Mouse (Mus musculus) liver, embryonic 14.5 days (tissue): ENCODE results near the gene Rora.

Source experiments
- CTCF ChIP-seq: IDR thresholded peaks from 2 replicates; pipeline ENCODE4 v1.5.1; 2016; ENCODE audit warnings: antibody characterized with exemption, low read depth, control low read depth
- EP300 ChIP-seq: IDR thresholded peaks from 2 replicates; pipeline ENCODE4 v1.6.1; 2016; ENCODE audit warnings: antibody characterized with exemption, low read depth

DNA sequence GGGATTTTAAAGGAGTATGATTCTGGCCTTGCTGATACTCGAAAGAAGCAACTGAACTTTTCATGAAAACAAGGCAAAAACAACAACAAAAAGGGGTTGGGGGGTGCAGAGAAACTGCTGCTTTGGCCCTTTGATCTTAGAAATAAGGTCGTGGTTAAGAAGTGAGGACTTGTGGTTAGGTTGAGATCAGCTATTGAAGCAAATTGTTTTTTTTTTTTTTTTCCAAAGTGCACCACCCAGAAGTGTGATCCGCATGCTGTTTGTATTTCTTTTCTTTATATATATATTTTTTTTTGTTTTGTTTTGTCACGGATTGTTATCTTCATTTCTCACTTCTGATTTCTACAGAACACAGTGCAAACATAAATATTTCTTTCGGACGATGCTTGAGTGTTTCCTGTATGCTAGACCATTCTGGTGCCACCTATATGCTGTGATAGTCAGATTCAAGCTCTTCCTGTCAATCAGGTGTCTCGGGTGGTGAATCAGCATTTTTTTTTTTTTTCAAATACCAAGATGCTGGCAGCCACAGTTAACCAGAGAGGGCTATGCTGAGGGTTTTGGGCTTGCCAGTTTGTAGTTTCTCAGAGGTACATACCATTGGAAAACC, 644.3 kb downstream of the Rora start:
- TF ChIP-seq CTCF (no peak), EP300 (no peak)
